Mouse (Mus musculus): ENCODE measurements around the gene Nosip.
A peak's percentile ranks its signal among the peaks of the same experiment; 100 is the strongest.

GRCm38 (mm10) chr7:45102940-45103585 is 40.8 kb downstream of the Nosip start:
- 0 out of 2 replicates have a peak, but pooled peaks have one; percentile 2 for TF ChIP-seq EP300 (IDR thresholded peaks at IDR 0.05; ENCODE audit: insufficient read depth, low read depth, low read length)
- TF ChIP-seq CTCF (IDR thresholded peaks at IDR 0.05), result 0 out of 2 replicates have a peak, but pooled peaks have one; percentile 3
- TF ChIP-seq POLR2A (IDR thresholded peaks at IDR 0.05; ENCODE audit: insufficient read depth, low read depth, low read length), result peak; percentile 38; the same call in 1 of the 2 replicates

All from heart, adult 2 months (tissue).